Mouse (Mus musculus) CD4-positive, CD25-positive, alpha-beta regulatory T cell, adult 9 weeks (primary cell): ENCODE data around the gene Bricd5. TPM values are rescaled to one million over a fixed set of nuclear protein-coding genes. Genes with fewer than 3 reads are reported as not detected.

ENCODE experiments used
- polyA plus RNA-seq: library from polyadenylated mRNA; unstranded; fragments of 100-300 nt; shearing (Covaris generic); gene quantifications from one replicate; pipeline ENCODE4 v1.2.1, GENCODE M21; 2017

Gene Bricd5
- not detected for polyA plus RNA-seq

DNA sequence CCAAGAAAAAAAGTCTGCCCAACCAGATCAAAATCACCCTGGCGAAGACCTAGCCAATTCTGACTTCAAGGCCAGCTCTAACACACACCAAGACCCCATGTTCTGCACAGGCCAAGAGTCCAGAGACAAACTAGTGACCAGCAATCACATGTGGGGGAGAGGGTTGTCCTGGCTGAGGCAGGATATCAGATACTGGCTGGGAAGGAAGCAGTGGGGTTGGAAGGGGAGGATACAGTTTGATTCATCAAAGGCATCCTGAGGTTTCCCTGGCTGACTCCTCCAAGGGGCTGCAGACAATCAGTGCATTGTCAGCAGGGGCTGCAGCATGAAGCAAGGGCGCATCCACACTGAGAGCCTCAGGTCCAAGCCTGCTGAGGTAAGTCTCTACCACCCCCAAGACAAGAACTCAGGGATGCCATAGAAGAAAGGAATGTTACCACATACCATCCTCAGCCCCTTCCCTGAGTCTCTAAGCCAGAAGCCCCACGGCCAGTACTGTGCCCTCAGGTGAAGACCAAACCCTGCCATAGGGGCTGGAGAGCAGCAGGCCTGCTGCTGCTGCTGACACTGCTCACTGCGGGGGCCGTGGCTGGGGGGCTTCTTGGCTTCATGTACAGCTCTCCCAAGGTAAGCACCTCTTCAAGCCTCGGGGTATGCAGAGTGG, at the start of gene Bricd5:
Gene Bricd5 (plus strand): TSS at position 273 of the 664 bp plus-strand sequence.

GRCm38 (mm10) chr17:24426471-24427169, 47.1 kb upstream of the Bricd5 start, which contains the start of gene Eci1:
Eci1 (plus strand) TSS chr17:24426641.

GRCm38 (mm10) chr17:24442632-24443155, 31.0 kb upstream of the Bricd5 start, which contains the start of gene Dnase1l2:
Dnase1l2 (minus strand) TSS chr17:24443105.

GRCm38 (mm10) chr17:24469910-24470602, 3.6 kb upstream of the Bricd5 start, which contains the start of the genes E4f1 and Pgp:
E4f1 (minus strand) TSS chr17:24470313.
Pgp (plus strand) TSS chr17:24470392.

GRCm38 (mm10) chr17:24478663-24479380, 5.1 kb downstream of the Bricd5 start, which contains the start of gene Mlst8:
Mlst8 (minus strand) TSS chr17:24479078.

GRCm38 (mm10) chr17:24488186-24488661, 14.5 kb downstream of the Bricd5 start, which contains the start of gene Caskin1:
Caskin1 (plus strand) TSS chr17:24488601.

Other genes with a start within 250 kb of the Bricd5 start
- gene Ccnf, start 222.4 kb upstream of the Bricd5 start, polyA plus RNA-seq = 3.4 TPM
- 0.21 TPM for gene Abca17, start 122.8 kb upstream of the Bricd5 start, polyA plus RNA-seq
- 41.1 TPM for gene Abca3, start 121.9 kb upstream of the Bricd5 start, polyA plus RNA-seq
- 205 TPM for gene Rnps1, start 59.3 kb upstream of the Bricd5 start, polyA plus RNA-seq
- 78.7 TPM for gene Eci1, start 47.2 kb upstream of the Bricd5 start, polyA plus RNA-seq
- gene Dnase1l2, start 30.8 kb upstream of the Bricd5 start, polyA plus RNA-seq = 4.9 TPM
- gene E4f1, start 3.6 kb upstream of the Bricd5 start, polyA plus RNA-seq = 58.6 TPM
- 2.4 TPM for gene Pgp, start 3.5 kb upstream of the Bricd5 start, polyA plus RNA-seq
- gene Mlst8, start 5.2 kb downstream of the Bricd5 start, polyA plus RNA-seq = 30.8 TPM
- 0.15 TPM for gene Caskin1, start 14.7 kb downstream of the Bricd5 start, polyA plus RNA-seq
- 110 TPM for gene Traf7, start 54.1 kb downstream of the Bricd5 start, polyA plus RNA-seq
- gene Rab26, start 60.3 kb downstream of the Bricd5 start, polyA plus RNA-seq = 5.0 TPM
- 18.9 TPM for gene Pkd1, start 76.0 kb downstream of the Bricd5 start, polyA plus RNA-seq
- gene Tsc2, start 158.7 kb downstream of the Bricd5 start, polyA plus RNA-seq = 52.7 TPM
- gene Nthl1, start 158.8 kb downstream of the Bricd5 start, polyA plus RNA-seq = 6.2 TPM
- gene Slc9a3r2, start 176.4 kb downstream of the Bricd5 start, polyA plus RNA-seq = not detected
- gene Npw, start 184.6 kb downstream of the Bricd5 start, polyA plus RNA-seq = not detected
- 2.3 TPM for gene Zfp598, start 195.8 kb downstream of the Bricd5 start, polyA plus RNA-seq
- 0.40 TPM for gene Syngr3, start 216.1 kb downstream of the Bricd5 start, polyA plus RNA-seq
- gene Gfer, start 222.3 kb downstream of the Bricd5 start, polyA plus RNA-seq = 7.7 TPM
- gene Noxo1, start 222.3 kb downstream of the Bricd5 start, polyA plus RNA-seq = 1.7 TPM
- gene Tbl3, start 233.8 kb downstream of the Bricd5 start, polyA plus RNA-seq = 71.9 TPM
- not detected for gene Rnf151, start 244.2 kb downstream of the Bricd5 start, polyA plus RNA-seq
- 660 TPM for gene Rps2, start 244.2 kb downstream of the Bricd5 start, polyA plus RNA-seq